Mouse (Mus musculus): Measurements from ENCODE around the gene Abcd3.

GRCm38 (mm10) chr3:121851006-121851405 is 35.9 kb upstream of the Abcd3 start:
- TF ChIP-seq CTCF (IDR thresholded peaks at IDR 0.05) (no peak), EP300 (IDR thresholded peaks at IDR 0.05) (peak; percentile 82)

Data from lung, postnatal 0 days (tissue).